Mouse (Mus musculus) layer of hippocampus, adult 9-10 months (tissue): ENCODE measurements around the gene Ccdc51.
"Not testable (repeated sequence)": the region's sequence is repeated elsewhere in the genome, so short reads cannot be mapped to it uniquely, and the experiment has no call there.

Experiments used
- DNase-seq: peaks from one replicate; pipeline ENCODE4 v3.0.0; 2022; ENCODE audit warnings: low spot score

Ccdc51 gene

DNA sequence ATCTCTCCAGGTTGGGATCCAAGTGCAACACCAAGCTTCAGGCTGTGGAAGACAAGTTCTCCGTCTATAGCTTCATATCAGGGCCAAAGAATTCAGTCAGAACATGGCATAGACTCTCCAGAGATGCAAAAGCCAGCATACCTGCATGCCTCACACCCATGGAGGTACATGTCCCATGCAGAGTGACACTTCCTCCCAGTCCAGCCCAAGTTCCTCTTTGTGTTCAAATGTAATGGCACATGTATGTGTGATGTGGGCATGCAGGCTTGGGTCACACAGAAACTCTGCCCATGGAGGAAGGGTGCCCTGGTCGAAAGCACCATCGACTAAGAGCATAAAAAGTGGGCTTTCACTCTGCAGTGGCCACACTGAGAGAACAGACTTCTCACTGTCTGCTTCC, 41.9 kb downstream of the Ccdc51 start:
- DNase-seq: no peak

DNA sequence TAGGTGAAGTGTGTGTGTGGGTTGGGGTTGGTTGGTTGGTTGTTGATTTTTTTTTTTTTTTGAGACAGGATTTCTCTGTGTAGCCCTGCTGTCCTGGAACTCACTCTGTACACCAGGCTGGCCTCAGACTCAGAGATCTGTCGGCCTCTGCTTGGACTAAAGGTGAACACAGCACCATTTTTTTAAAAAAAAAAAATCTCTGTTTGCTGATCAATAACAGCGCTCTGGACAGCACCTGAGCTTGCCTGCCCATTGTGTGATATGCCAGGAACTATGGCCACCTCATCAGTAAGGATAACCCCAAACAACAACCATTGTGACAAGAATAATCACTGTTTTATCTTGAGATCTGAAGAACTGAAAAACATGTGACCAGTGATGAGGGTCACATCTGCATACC, 42.8 kb downstream of the Ccdc51 start:
- no peak for DNase-seq

GRCm38 (mm10) chr9:109125481-109125880, 43.2 kb downstream of the Ccdc51 start:
- DNase-seq: no peak

DNA sequence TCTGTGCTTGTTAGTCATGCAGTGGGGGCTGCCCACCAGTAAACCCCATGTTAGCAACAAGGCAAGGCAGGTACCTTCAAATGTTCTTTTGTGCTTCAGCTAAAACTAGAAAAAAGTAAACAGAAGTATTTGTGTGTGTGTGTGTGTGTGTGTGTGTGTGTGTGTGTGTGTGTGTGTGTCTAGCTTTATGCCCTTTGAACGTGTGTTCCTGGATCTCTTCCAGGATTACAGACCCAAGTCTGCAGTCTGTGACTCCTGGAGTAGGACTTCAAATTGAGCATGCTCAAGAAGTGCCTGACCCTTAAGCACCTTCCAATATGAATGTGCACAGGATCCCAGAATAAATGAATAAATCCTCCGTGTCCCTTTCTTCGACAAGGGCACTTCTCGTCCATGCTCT, 44.8 kb downstream of the Ccdc51 start:
- DNase-seq: no peak

GRCm38 (mm10) chr9:109128211-109128610, 45.9 kb downstream of the Ccdc51 start:
- no peak for DNase-seq

DNA sequence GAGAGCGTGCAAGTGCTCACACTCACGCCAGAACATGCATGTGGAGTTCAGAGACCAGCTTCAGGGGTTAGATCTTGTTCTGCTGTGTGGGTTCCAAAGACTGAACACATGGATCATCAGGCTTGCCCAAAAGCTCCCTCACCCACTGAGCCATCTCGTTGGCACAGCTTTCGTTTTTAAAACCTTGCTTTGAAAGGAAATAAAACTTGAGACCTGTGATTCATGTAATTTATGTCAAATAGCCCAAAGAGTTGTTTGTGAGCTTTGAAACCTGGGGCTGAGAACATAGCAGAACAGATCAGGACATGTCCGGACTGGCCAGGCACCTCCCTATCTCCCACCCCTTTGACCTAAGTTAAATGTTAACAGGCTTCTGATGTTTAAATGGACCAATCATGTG, 47.8 kb downstream of the Ccdc51 start:
- DNase-seq: no peak

GRCm38 (mm10) chr9:109140414-109140813, 58.1 kb downstream of the Ccdc51 start:
- DNase-seq: not testable (repeated sequence)
